Mouse (Mus musculus): ENCODE measurements around the gene Vps13a. TPM values are rescaled to one million over a fixed set of nuclear protein-coding genes. Genes with fewer than 3 reads are reported as not detected.

The Vps13a gene
- total and polyA plus RNA-seq, 3 experiments = 3.2 to 34.9 (median 31.4) TPM

DNA sequence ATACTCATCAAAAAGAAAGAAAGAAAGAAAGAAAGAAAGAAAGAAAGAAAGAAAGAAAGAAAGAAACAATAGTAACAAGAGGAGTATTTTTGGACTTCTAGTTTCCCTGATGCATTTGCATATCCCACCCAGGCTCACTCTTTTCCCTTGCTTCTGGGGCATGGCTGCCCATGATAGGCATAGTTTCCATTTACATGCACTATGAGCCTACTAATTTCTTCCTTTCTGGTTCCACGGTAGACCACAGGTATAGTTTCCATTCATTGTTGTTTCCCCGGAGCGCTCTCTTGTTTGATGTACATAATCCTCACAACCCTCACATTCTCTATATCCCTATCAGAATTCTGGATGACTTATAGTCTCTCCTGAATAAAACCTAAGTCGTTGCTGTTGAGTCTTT is 9.2 kb upstream of the Vps13a start:
- WGBS = 75% methylated on average over 4 of the region's 4 CpGs
- Histone ChIP-seq H3K27me3 (ENCODE audit: control insufficient read depth, insufficient read depth, low read length) (no peaks in the 10 kb centered on the region), H3K36me3 (ENCODE audit: control insufficient read depth, insufficient read depth, low read length) (no peaks in the 10 kb centered on the region), H3K4me3 (no peak overlapping the region), H3K4me1 (ENCODE audit: control insufficient read depth, insufficient read depth, low read length) (no peaks in the 10 kb centered on the region), H3K27ac (no peak overlapping the region), H3K9ac (ENCODE audit: low read depth, low read length) (no peak overlapping the region), H3K79me2 (replicated peaks; ENCODE audit: control insufficient read depth, insufficient read depth, low read length) (no peaks in the 10 kb centered on the region)
- TF ChIP-seq CTCF (IDR thresholded peaks at IDR 0.05) = no peak
- DNase-seq = no peak
- intact Hi-C loops (cut with DNase I) = loop anchor here (10.0 kb wide), 1 partner anchor 85 kb away; no protein-coding TSS in a partner anchor

DNA sequence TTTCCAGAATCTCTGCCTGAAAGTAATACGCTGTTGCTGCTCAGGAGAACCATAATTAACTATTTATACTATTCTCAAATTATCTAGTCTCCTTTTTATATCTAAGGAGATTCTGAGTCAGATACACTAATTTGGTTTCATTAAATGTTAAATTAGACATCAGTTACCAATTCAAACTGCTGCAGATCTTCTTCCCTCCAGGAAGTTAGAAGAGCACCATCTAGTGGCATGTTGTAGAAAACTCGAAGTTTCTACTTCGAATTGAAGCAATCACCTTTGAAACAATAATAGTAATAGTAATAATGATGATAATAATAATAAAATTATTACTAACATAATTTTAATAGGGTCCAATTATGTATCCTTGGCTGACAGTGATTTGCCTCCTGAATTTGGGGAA is 4.1 kb upstream of the Vps13a start:
- Histone ChIP-seq H3K36me3 (ENCODE audit: control insufficient read depth, insufficient read depth, low read length) (no peaks in the 10 kb centered on the region), H3K27me3 (ENCODE audit: control insufficient read depth, insufficient read depth, low read length) (no peaks in the 10 kb centered on the region), H3K79me2 (replicated peaks; ENCODE audit: control insufficient read depth, insufficient read depth, low read length) (no peaks in the 10 kb centered on the region), H3K4me3 (no peak overlapping the region), H3K4me1 (ENCODE audit: control insufficient read depth, insufficient read depth, low read length) (no peaks in the 10 kb centered on the region; the same call in 1 of the 2 replicates), H3K27ac (no peak overlapping the region), H3K9ac (ENCODE audit: low read depth, low read length) (no peak overlapping the region)
- intact Hi-C loops (cut with DNase I) = loop anchor here (2.0 to 10.0 kb wide), 2 partner anchors 28 to 80 kb away; no protein-coding TSS in a partner anchor
- DNase-seq = no peak
- TF ChIP-seq EP300 (IDR thresholded peaks at IDR 0.05; ENCODE audit: insufficient read depth, low read depth, low read length) (no peak), CTCF (IDR thresholded peaks at IDR 0.05) (peak; percentile 85), POLR2A (IDR thresholded peaks at IDR 0.05; ENCODE audit: insufficient read depth, low read depth, low read length) (no peak)
- WGBS = 13% methylated on average over 3 of the region's 3 CpGs

DNA sequence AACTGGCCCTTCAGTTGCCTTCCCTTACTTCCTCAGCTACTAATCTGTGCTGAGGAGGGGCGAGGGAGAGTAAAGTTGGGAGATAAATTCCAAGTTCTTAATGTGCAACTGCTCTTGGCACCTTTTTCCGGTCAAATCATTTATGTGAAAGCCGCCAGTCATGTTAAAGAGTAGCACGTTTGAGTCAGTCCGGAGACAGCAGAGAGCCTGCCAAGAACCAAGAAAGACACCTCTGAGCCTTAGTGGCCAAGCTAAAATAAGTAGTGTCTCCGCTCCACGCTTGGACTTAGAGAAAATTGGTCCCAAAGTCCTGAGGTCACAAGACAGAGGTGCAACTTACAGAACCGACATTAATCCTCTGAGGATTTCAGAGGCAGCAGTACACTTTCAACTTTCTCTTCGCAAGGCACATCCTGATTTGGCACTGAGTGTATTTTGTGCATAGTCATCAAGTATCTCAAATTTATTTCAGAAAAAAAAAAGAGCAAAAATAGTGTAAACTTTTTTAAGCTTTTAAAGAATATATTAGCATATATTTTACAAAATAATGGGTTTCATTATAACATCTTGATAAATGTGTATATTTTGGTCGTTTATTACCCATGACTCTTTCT is 780 bp upstream of the Vps13a start:
- no peak for TF ChIP-seq CTCF (IDR thresholded peaks at IDR 0.05)
- TF ChIP-seq EP300 (IDR thresholded peaks at IDR 0.05; ENCODE audit: insufficient read depth, low read depth, low read length) = no peak
- TF ChIP-seq POLR2A (IDR thresholded peaks at IDR 0.05; ENCODE audit: insufficient read depth, low read depth, low read length) = no peak
- Histone ChIP-seq H3K4me3 (peak overlapping the region; percentile 87), H3K79me2 (replicated peaks; ENCODE audit: control insufficient read depth, insufficient read depth, low read length) (0 out of 2 replicates have a peak, but pooled peaks cover 1% of the 10 kb centered on the region), H3K9ac (ENCODE audit: low read depth, low read length) (peak overlapping the region; percentile 64), H3K4me1 (ENCODE audit: control insufficient read depth, insufficient read depth, low read length) (no peaks in the 10 kb centered on the region; the same call in none of the 2 replicates), H3K36me3 (ENCODE audit: control insufficient read depth, insufficient read depth, low read length) (no peaks in the 10 kb centered on the region), H3K27me3 (ENCODE audit: control insufficient read depth, insufficient read depth, low read length) (no peaks in the 10 kb centered on the region), H3K27ac (peak overlapping the region; percentile 55)
- no peak for DNase-seq
- WGBS = 8% methylated on average over 10 of the region's 10 CpGs
- intact Hi-C loops (cut with DNase I) = loop anchor here (10.0 kb wide), 1 partner anchor 77 kb away; no protein-coding TSS in a partner anchor

DNA sequence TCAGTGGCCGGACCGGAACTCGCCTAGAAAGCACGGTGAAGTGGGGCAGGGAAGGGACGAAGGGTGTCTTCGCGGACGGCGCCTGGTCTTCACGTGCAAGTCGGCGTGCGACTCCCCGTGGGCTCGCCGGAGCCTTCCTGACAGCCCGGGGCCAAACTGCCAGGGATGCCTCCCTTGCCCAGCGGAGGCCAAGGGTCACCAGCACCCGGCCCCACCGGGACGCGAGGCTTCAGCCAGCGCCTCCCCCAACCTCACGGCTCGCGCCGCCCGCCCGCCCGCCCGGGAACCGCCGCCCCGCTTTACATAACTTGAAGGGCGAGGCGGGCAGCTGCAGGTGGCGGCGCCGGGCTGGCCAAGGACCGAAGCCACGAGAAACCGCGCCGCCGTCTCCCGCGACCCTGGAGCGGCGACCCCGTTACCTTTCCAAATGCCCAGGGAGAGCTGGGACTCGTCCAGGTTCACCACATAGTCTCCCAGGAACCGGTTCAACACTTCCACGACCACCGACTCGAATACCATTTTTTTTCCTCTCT is 416 bp downstream of the Vps13a start:
- no peak for TF ChIP-seq CTCF (IDR thresholded peaks at IDR 0.05)
- TF ChIP-seq EP300 (IDR thresholded peaks at IDR 0.05; ENCODE audit: insufficient read depth, low read depth, low read length) = no peak
- TF ChIP-seq POLR2A (IDR thresholded peaks at IDR 0.05; ENCODE audit: insufficient read depth, low read depth, low read length) = no peak
- intact Hi-C loops (cut with DNase I) = loop anchor here (10.0 kb wide), 1 partner anchor 76 kb away; no protein-coding TSS in a partner anchor
- H3K27ac ChIP-seq = peak overlapping the region; percentile 79

DNA sequence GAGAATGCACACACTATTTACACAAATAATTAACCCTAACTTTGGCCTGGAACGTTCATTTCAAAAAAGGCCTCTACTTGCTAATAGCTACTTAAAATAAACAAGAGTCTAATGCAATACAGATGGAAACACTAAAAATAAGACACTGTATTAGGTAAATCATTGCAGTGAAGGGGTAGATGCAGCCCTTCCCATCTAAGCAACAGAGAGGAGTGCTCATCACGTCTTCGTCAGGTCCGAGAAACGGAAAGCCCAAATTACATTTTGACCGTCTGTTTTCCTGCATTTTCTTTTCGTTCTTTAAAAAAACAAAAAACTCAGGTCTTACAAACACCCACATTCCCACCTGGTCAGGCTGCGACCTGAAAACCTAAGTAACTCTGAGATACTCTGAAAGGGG is 947 bp downstream of the Vps13a start:
- DNase-seq = no peak
- Histone ChIP-seq H3K4me1 (ENCODE audit: control insufficient read depth, insufficient read depth, low read length) (no peaks in the 10 kb centered on the region; the same call in none of the 2 replicates), H3K36me3 (ENCODE audit: control insufficient read depth, insufficient read depth, low read length) (no peaks in the 10 kb centered on the region), H3K27me3 (ENCODE audit: control insufficient read depth, insufficient read depth, low read length) (no peaks in the 10 kb centered on the region), H3K27ac (no peak overlapping the region; the same call in 1 of the 2 replicates), H3K79me2 (replicated peaks; ENCODE audit: control insufficient read depth, insufficient read depth, low read length) (peaks cover 4% of the 10 kb centered on the region; the same call in 1 of the 2 replicates), H3K4me3 (peak overlapping the region; percentile 87), H3K9ac (ENCODE audit: low read depth, low read length) (peak overlapping the region; percentile 75)
- WGBS = 27% methylated on average over 8 of the region's 8 CpGs
- intact Hi-C loops (cut with DNase I) = loop anchor here (10.0 kb wide), 1 partner anchor 75 kb away; no protein-coding TSS in a partner anchor
- TF ChIP-seq EP300 (IDR thresholded peaks at IDR 0.05; ENCODE audit: insufficient read depth, low read depth, low read length) (no peak), POLR2A (IDR thresholded peaks at IDR 0.05; ENCODE audit: insufficient read depth, low read depth, low read length) (no peak), CTCF (IDR thresholded peaks at IDR 0.05) (no peak)

More for the DNA sequence above, 416 bp downstream of the Vps13a start:
- no peaks in the 10 kb centered on the region for H3K36me3 ChIP-seq (ENCODE audit: control insufficient read depth, insufficient read depth, low read length)
- peak; percentile 70 to 72 for DNase-seq
- peak overlapping the region; percentile 86 for H3K9ac ChIP-seq (ENCODE audit: low read depth, low read length)
- no peaks in the 10 kb centered on the region; the same call in none of the 2 replicates for H3K4me1 ChIP-seq (ENCODE audit: control insufficient read depth, insufficient read depth, low read length)
- peaks cover 4% of the 10 kb centered on the region; the same call in 1 of the 2 replicates for H3K79me2 ChIP-seq (replicated peaks; ENCODE audit: control insufficient read depth, insufficient read depth, low read length)
- H3K27me3 ChIP-seq (ENCODE audit: control insufficient read depth, insufficient read depth, low read length) = no peaks in the 10 kb centered on the region
- under 1% methylated on average over 55 of the region's 55 CpGs for WGBS
- H3K4me3 ChIP-seq = peak overlapping the region; percentile 87

DNA sequence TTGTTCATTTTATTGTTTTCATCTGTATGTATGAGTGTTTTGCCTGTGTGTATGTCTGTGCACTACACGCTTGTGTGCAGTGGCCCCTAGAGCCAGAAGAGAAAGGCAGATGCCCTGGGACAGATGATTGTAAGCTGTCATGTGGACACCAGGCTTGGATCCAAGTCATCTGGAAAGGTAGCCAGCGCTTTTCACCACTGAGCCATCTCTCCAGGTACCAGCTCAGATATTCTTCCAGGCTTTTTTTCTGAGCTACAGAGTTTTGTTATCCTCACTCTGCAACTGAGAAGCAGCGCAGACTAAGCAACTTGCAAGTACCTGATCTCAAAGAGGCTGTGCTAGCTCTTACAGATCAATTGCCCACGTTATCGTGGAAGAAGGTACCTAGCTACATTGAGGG is 1.5 kb downstream of the Vps13a start:
- WGBS = 58% methylated on average over 5 of the region's 5 CpGs
- no peak overlapping the region; the same call in 1 of the 2 replicates for H3K4me3 ChIP-seq
- DNase-seq = peak; percentile 25 to 30
- no peak for TF ChIP-seq EP300 (IDR thresholded peaks at IDR 0.05; ENCODE audit: insufficient read depth, low read depth, low read length)
- no peak for TF ChIP-seq CTCF (IDR thresholded peaks at IDR 0.05)
- no peak for TF ChIP-seq POLR2A (IDR thresholded peaks at IDR 0.05; ENCODE audit: insufficient read depth, low read depth, low read length)
- peaks cover 4% of the 10 kb centered on the region; the same call in 1 of the 2 replicates for H3K79me2 ChIP-seq (replicated peaks; ENCODE audit: control insufficient read depth, insufficient read depth, low read length)
- no peaks in the 10 kb centered on the region for H3K27me3 ChIP-seq (ENCODE audit: control insufficient read depth, insufficient read depth, low read length)
- no peaks in the 10 kb centered on the region for H3K36me3 ChIP-seq (ENCODE audit: control insufficient read depth, insufficient read depth, low read length)
- no peak overlapping the region for H3K27ac ChIP-seq
- intact Hi-C loops (cut with DNase I) = no loop called here
- H3K9ac ChIP-seq (ENCODE audit: low read depth, low read length) = no peak overlapping the region
- no peaks in the 10 kb centered on the region; the same call in none of the 2 replicates for H3K4me1 ChIP-seq (ENCODE audit: control insufficient read depth, insufficient read depth, low read length)

Measured in heart, adult 2 months (tissue).